Mouse (Mus musculus) layer of hippocampus, postnatal 10 days (tissue): Measurements from ENCODE around the gene Fam160a2. TPM values are rescaled to one million over a fixed set of nuclear protein-coding genes. Genes with fewer than 3 reads are reported as not detected.
A peak's percentile ranks its signal among the peaks of the same experiment; 100 is the strongest.

Experiments used
- DNase-seq, 2 experiments: peaks; one replicate each; pipeline ENCODE4 v3.0.0; 2021; ENCODE audit warnings: low spot score in 2 of 2
- long read RNA-seq: library from polyadenylated mRNA; stranded (forward); transcript quantifications from one replicate; pipeline ENCODE4 v2.0.0, GENCODE M21; 2023
- total RNA-seq, 2 experiments: library from RNA; stranded (reverse); gene quantifications; 2 replicates each; pipeline ENCODE4 v1.2.3; 2021

Fam160a2 gene
- total RNA-seq = 10 to 100 TPM; 57.9 to 61.3 TPM
- long read RNA-seq, full-length matches to known transcripts = 28 of 35 reads
- long read RNA-seq, partial matches to known transcripts = 4 of 35 reads
- long read RNA-seq, other reads (novel, unspliced or antisense) = 3 of 35 reads

GRCm38 (mm10) chr7:105399935-105400624 lies at the start of gene Fam160a2:
Fam160a2 (minus strand) TSS chr7:105400054.
- DNase-seq = peak; percentile 99 to 100

GRCm38 (mm10) chr7:105445076-105445475 lies 45.2 kb upstream of the Fam160a2 start:
- no peak for DNase-seq

- no peak for DNase-seq
These were observed 41.6 kb upstream of the Fam160a2 start for GRCm38 (mm10) chr7:105441426-105441825.

GRCm38 (mm10) chr7:105437979-105438772 lies 38.3 kb upstream of the Fam160a2 start:
- DNase-seq = no peak

GRCm38 (mm10) chr7:105434798-105435197 lies 34.9 kb upstream of the Fam160a2 start:
- no peak for DNase-seq

GRCm38 (mm10) chr7:105433859-105434258 lies 34.0 kb upstream of the Fam160a2 start:
- DNase-seq = no peak

- DNase-seq = no peak
These were observed 32.2 kb upstream of the Fam160a2 start for GRCm38 (mm10) chr7:105432058-105432457.

- DNase-seq = no peak
These were observed 26.2 kb upstream of the Fam160a2 start for GRCm38 (mm10) chr7:105426051-105426450.

DNA sequence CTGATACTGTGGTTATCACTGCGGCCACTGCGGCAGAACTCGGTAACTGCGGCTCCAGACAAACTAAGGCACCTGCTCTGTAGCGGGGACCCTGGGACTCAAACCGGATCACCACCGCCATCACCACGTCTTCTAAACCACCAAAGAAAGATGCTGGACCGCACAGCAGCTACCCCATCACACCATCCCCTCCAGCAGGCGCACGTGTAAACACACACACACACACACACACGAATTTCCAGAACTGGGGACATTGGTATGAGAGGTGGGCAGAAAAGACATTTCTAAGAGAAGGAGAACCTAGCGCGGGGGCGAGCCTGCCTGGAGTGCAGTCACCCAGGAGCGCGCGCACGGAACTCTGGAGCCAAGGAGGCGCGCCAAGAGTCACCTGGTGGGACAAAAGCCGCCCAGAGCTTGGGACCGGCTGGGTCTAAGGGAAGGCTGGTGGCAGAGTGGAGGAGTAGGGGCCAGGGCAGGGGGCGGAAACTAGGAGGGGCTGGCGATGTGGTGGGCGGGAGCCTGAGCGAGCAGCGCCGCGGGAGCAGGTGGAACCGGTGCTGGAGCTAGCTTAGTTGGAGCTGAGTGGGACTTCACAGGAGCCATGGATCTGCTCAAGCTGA lies 25.7 kb upstream of the Fam160a2 start, which contains the start of gene Cckbr:
Cckbr (plus strand) TSS at position 308 of the 620 bp plus-strand sequence.
- DNase-seq = peak in 1 of 2 experiments; percentile 28

- no peak for DNase-seq
These were observed 24.5 kb upstream of the Fam160a2 start for GRCm38 (mm10) chr7:105424368-105424767.

DNA sequence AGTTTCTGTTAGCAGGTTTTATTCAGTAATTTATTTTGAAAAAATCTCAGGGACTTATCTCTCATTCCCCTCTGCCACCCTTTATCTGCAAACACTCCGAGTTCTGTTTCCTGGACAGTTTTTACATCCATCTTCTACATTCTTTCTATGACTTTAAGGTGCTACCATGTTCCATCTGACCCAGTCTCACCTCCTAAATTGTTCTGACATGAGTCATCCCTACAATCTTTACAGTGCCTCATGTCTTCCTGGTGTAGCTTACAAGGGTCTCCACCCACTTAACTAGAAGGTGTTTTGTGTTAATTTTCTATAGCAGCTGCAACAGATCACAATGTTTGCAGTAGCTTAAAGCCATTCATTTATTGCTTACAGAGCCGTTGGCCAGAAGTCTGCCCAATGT lies 21.0 kb upstream of the Fam160a2 start:
- no peak for DNase-seq

GRCm38 (mm10) chr7:105418106-105418505 lies 18.3 kb upstream of the Fam160a2 start:
- DNase-seq = no peak

- DNase-seq = no peak
These were observed 16.7 kb upstream of the Fam160a2 start for GRCm38 (mm10) chr7:105416529-105416928.

DNA sequence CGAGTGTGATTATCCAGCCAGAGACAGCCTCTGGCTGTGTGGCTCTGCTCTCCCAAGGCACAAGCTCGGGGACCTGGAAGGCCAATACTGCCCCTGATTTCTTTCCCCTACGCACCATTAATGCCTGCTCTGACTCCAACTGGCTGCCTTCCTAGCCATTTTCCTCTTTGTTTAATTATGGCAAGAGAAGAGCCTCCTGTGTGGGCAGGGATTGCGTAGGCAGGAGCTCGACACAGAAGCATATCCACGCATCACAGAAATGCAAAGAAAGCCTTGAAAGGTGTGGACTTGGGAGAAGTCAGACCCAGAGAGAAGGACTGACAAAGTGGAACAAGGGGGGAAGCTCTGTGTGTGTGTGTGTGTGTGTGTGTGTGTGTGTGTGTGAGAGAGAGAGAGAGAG lies 14.5 kb upstream of the Fam160a2 start:
- no peak for DNase-seq

GRCm38 (mm10) chr7:105411874-105412632 lies 12.2 kb upstream of the Fam160a2 start:
- peak; percentile 86 to 87 for DNase-seq

DNA sequence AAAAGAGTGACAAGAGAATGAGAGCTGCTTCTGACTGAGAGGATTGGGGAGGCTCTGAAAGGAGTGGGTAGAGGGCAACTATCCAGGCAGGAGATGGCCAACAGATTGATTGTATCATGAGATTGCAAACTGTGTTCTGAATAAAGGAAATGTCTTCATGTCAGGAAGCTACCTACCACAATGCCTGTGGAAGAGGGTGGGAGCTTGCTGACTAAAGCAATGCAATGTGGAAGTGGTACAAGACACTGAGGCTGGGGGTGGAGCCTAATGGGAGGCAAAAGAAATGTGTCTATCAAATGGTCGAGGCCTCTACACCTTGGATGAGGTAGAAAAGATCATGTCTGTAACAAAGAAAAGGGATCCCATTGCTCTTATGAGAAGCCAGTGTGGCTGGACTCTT lies 6.5 kb upstream of the Fam160a2 start:
- no peak for DNase-seq

DNA sequence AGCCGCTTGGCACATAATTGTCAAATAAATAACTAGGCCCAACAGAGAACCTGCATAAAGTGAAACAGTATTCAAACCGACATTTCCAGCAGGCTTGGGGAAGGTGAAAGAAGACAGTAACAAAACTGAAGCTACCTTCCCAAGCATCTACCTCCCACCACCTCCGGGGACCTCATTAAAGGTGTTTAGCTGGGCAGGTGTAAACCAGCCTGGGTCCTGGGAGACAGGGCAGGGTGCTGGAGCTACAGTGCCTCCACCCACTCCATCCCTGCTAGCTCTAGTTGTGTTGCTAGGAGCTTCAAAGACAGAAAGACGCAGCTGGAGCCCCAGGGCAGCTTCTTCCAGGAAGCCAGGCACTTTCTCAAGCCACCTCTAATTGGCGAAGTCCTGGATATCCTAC lies 4.4 kb upstream of the Fam160a2 start, which contains the start of gene Cnga4:
Cnga4 (plus strand) TSS at position 301 of the 400 bp plus-strand sequence.
- DNase-seq = no peak

DNA sequence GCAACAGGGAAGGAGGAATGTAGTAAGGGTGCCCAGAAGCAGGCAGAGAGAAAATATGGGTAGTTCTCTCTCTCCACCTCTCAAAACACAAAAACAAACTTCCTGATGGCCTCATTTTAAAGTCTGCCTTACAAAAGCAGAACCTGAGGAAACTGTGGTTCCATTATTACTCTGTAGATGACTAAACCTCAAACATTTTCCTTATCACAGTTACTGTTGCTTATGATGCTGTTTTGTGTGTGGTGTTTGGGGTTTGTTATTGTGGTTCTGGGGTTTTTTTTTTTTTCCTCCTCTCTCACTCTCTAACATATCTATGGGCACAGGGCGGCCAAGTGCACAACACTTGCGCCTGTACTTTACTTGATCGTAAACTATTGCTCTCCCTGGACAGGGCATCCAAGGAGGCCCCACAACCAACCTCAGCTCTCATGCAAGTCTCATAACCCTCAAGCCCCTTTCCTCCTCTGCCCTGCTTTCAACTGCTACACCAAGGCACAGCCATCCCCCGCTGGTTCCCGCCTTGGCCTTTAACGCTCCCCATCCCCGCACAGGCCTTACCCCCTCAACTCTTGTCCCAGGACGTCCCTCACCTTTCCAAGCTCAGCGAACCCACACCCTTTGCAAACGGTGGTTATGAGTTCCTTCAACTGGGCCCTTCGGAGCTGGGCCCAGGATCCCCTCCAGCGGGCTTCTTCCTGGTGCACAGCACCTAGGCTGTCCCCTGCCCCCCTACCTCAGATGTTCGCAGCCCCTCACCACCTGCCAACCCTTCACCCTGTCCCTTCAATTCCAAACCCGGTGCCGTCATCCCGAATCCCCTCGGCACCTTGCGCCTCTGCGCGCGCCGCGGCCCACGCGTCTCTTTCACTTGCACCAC lies 558 bp downstream of the Fam160a2 start:
- DNase-seq = no peak

DNA sequence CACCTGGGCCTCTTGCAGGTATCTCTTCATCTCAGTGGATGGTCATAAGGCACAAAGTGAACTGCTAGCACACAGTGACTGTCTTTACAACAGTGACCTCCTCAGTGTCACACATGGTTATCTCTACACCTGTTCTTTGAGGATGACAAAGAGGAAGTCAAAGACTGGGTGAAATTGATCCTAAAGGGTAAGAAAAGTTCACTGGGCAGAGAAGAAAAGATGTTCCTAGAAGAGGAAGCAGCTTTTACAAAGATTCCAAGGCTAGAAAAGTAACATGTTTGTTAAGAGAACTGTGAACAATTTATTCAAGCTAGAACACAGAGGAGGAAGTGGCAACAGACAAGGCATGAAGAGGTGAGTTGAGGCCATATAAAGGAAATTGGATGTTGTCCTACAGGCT lies 3.7 kb downstream of the Fam160a2 start:
- no peak for DNase-seq
